In genomic region chr1:86178462-86179253, GRCm38 (mm10) we compare ENCODE assay signal across 9 mouse cellular contexts. TPM values are rescaled to one million over a fixed set of nuclear protein-coding genes. Genes with fewer than 3 reads are reported as not detected.
DNase-seq lines count a peak whose midpoint lies in the region; ATAC-seq and TF ChIP-seq lines count a peak whose summit lies in the region.
"Had no signal": no experiment of that assay in that cellular context is flagged by ENCODE, and none has a peak within 500 bp of the region (broad histone marks: within the 10 kb centered on the region; RNA-seq: fewer than 3 reads in every experiment).

No protein-coding gene starts in this region.

- no peak for TF ChIP-seq POLR2A in CH12.LX (IDR thresholded peaks at IDR 0.05; ENCODE audit: low read depth, low read length)
- no peak for TF ChIP-seq POLR2A in testis, adult 2 months (IDR thresholded peaks at IDR 0.05; ENCODE audit: control insufficient read depth, low read depth, low read length)

- peaks cover 29 to 88% of the 10 kb centered on the region in 2 experiments for H3K36me3 ChIP-seq in CH12.LX (replicated peaks in 1 of 2; ENCODE audit: control insufficient read depth in 1 of 2, insufficient read depth in 1 of 2, low read length in 1 of 2)
- H3K36me3 ChIP-seq in forebrain, embryonic 12.5 days (replicated peaks): peaks cover 45% of the 10 kb centered on the region
- no peaks in the 10 kb centered on the region for H3K36me3 ChIP-seq in heart, postnatal 0 days (replicated peaks; ENCODE audit: control insufficient read depth, insufficient read depth, low read length)
- peaks cover 14% of the 10 kb centered on the region; the same call in 1 of the 2 replicates for H3K36me3 ChIP-seq in liver, embryonic 15.5 days (replicated peaks)
- peaks cover 24% of the 10 kb centered on the region for H3K36me3 ChIP-seq in neural tube, embryonic 14.5 days (ENCODE audit: control insufficient read depth, insufficient read depth, low read length)
- peaks cover 1% of the 10 kb centered on the region; the same call in 1 of the 2 replicates for H3K36me3 ChIP-seq in testis, adult 2 months (ENCODE audit: control insufficient read depth, insufficient read depth, low read length)

- peak; percentile 82 for TF ChIP-seq RAD21 in CH12.LX (IDR thresholded peaks at IDR 0.05; ENCODE audit: low read depth, low read length)

- H3K79me2 ChIP-seq in CH12.LX (replicated peaks; ENCODE audit: control insufficient read depth, extremely low read depth, insufficient read depth, poor library complexity, severe bottlenecking): no peaks in the 10 kb centered on the region

- H3K9ac ChIP-seq in CH12.LX (ENCODE audit: insufficient read depth, low read depth): no peak overlapping the region
- no peak overlapping the region for H3K9ac ChIP-seq in forebrain, embryonic 12.5 days
- H3K9ac ChIP-seq in heart, postnatal 0 days (replicated peaks; ENCODE audit: low read depth, low read length): no peak overlapping the region
- H3K9ac ChIP-seq in liver, embryonic 15.5 days: no peak overlapping the region
- H3K9ac ChIP-seq in neural tube, embryonic 14.5 days (replicated peaks; ENCODE audit: low read depth, low read length): no peak overlapping the region
- H3K9ac ChIP-seq: limb, embryonic 12.5 days had no signal

- DNase-seq in CH12.LX (ENCODE audit: extremely low read depth): peak; percentile 86
- peak; percentile 78 for DNase-seq in c-Kit-positive CD71-positive TER-119-negative erythroid progenitor cells, embryonic 14.5 days (ENCODE audit: low read depth)
- peak; percentile 75 for DNase-seq in heart, postnatal 0 days (ENCODE audit: low spot score)
- DNase-seq in kidney, postnatal 36 days: peak; percentile 69 to 89

- dilution Hi-C loops in CH12.LX (cut with MboI; ENCODE audit: extremely low pct_ligation_motif_present, extremely low pct_unique_long_range_greater_than_20kb, low sequenced_read_pairs): loop anchor here (25.0 kb wide), 1 partner anchor 159 kb away; no protein-coding TSS in a partner anchor

- no peaks in the 10 kb centered on the region for H3K9me3 ChIP-seq in CH12.LX (replicated peaks; ENCODE audit: low read length)
- no peaks in the 10 kb centered on the region for H3K9me3 ChIP-seq in forebrain, embryonic 12.5 days
- no peaks in the 10 kb centered on the region for H3K9me3 ChIP-seq in heart, postnatal 0 days (replicated peaks; ENCODE audit: control insufficient read depth, low read length)
- H3K9me3 ChIP-seq in liver, embryonic 15.5 days (replicated peaks): no peaks in the 10 kb centered on the region
- H3K9me3 ChIP-seq in neural tube, embryonic 14.5 days (ENCODE audit: control insufficient read depth, low read length): no peaks in the 10 kb centered on the region
- H3K9me3 ChIP-seq: limb, embryonic 12.5 days had no signal

- no peak overlapping the region for H3K27ac ChIP-seq in CH12.LX (ENCODE audit: insufficient read depth, low read depth)
- no peak overlapping the region for H3K27ac ChIP-seq in forebrain, embryonic 12.5 days
- no peak overlapping the region for H3K27ac ChIP-seq in heart, postnatal 0 days (ENCODE audit: low read depth)
- no peak overlapping the region for H3K27ac ChIP-seq in liver, embryonic 15.5 days (replicated peaks)
- no peak overlapping the region for H3K27ac ChIP-seq in neural tube, embryonic 14.5 days (ENCODE audit: low read depth, low read length)
- H3K27ac ChIP-seq in testis, adult 2 months (ENCODE audit: control insufficient read depth, insufficient read depth, low read depth, low read length): no peak overlapping the region
- H3K27ac ChIP-seq: limb, embryonic 12.5 days had no signal

- H3K27me3 ChIP-seq in CH12.LX (replicated peaks): no peaks in the 10 kb centered on the region
- no peaks in the 10 kb centered on the region for H3K27me3 ChIP-seq in forebrain, embryonic 12.5 days
- H3K27me3 ChIP-seq in heart, postnatal 0 days (ENCODE audit: control insufficient read depth, insufficient read depth, low read length): no peaks in the 10 kb centered on the region
- no peaks in the 10 kb centered on the region for H3K27me3 ChIP-seq in liver, embryonic 15.5 days
- H3K27me3 ChIP-seq in neural tube, embryonic 14.5 days (ENCODE audit: control insufficient read depth, insufficient read depth, low read length): no peaks in the 10 kb centered on the region
- H3K27me3 ChIP-seq in testis, adult 2 months (ENCODE audit: control insufficient read depth, insufficient read depth, low read length): no peaks in the 10 kb centered on the region
- H3K27me3 ChIP-seq: limb, embryonic 12.5 days had no signal

- in situ Hi-C loops in CH12.LX (cut with MboI; ENCODE audit: low pct_ligation_motif_present, low pct_unique_long_range_greater_than_20kb, low sequenced_read_pairs): loop anchor here (5.0 kb wide), 2 partner anchors 134 to 159 kb away; no protein-coding TSS in a partner anchor

- 45% methylated on average over 7 of the region's 7 CpGs for WGBS in forebrain, embryonic 12.5 days
- 41% methylated on average over 7 of the region's 7 CpGs for WGBS in heart, postnatal 0 days
- WGBS in liver, embryonic 15.5 days (ENCODE audit: insufficient replicate concordance): 36% methylated on average over 7 of the region's 7 CpGs
- 48% methylated on average over 7 of the region's 7 CpGs for WGBS in neural tube, embryonic 14.5 days

- H3K4me1 ChIP-seq in CH12.LX (ENCODE audit: control insufficient read depth in 1 of 2, insufficient read depth in 2 of 2): no peaks in the 10 kb centered on the region
- H3K4me1 ChIP-seq in forebrain, embryonic 12.5 days: no peaks in the 10 kb centered on the region
- H3K4me1 ChIP-seq in heart, postnatal 0 days (ENCODE audit: control insufficient read depth, insufficient read depth): no peaks in the 10 kb centered on the region
- H3K4me1 ChIP-seq in liver, embryonic 15.5 days (replicated peaks): peaks cover 29% of the 10 kb centered on the region
- H3K4me1 ChIP-seq in neural tube, embryonic 14.5 days (ENCODE audit: control insufficient read depth, insufficient read depth, low read length): no peaks in the 10 kb centered on the region
- no peaks in the 10 kb centered on the region for H3K4me1 ChIP-seq in testis, adult 2 months (ENCODE audit: control insufficient read depth, insufficient read depth, low read length)
- H3K4me1 ChIP-seq: limb, embryonic 12.5 days had no signal

- no peak overlapping the region for H3K4me2 ChIP-seq in CH12.LX (ENCODE audit: insufficient read depth, low read depth, poor library complexity, severe bottlenecking)
- H3K4me2 ChIP-seq in forebrain, embryonic 12.5 days: no peak overlapping the region
- H3K4me2 ChIP-seq in heart, postnatal 0 days (ENCODE audit: low read depth, low read length): no peak overlapping the region
- H3K4me2 ChIP-seq in liver, embryonic 15.5 days: no peak overlapping the region
- no peak overlapping the region for H3K4me2 ChIP-seq in neural tube, embryonic 14.5 days (ENCODE audit: low read depth, low read length)
- H3K4me2 ChIP-seq: limb, embryonic 12.5 days had no signal

- ATAC-seq in forebrain, embryonic 12.5 days (ENCODE audit: low FRiP score): peak; percentile 57
- ATAC-seq in heart, postnatal 0 days (ENCODE audit: insufficient read depth, low read depth): peak; percentile 80
- peak; percentile 55 for ATAC-seq in liver, embryonic 15.5 days (ENCODE audit: insufficient read depth)
- ATAC-seq in neural tube, embryonic 14.5 days (ENCODE audit: low read depth): peak; percentile 74; the same call in 1 of the 2 replicates

- peak; percentile 97 to 100 for TF ChIP-seq CTCF in CH12.LX (conservative IDR thresholded peaks at IDR 0.05 in 1 of 2, IDR thresholded peaks at IDR 0.05 in 1 of 2; ENCODE audit: low read depth in 2 of 2, low read length in 2 of 2)
- peak; percentile 100 for TF ChIP-seq CTCF in heart, postnatal 0 days (IDR thresholded peaks at IDR 0.05; ENCODE audit: low read depth)
- TF ChIP-seq CTCF in testis, adult 2 months (IDR thresholded peaks at IDR 0.05; ENCODE audit: control insufficient read depth, insufficient read depth, insufficient replicate concordance, low read depth, low read length): peak; percentile 97

- H3K4me3 ChIP-seq in CH12.LX (replicated peaks in 1 of 3; ENCODE audit: low read depth in 2 of 3, low read length in 2 of 3, poor library complexity in 1 of 3): no peak overlapping the region
- H3K4me3 ChIP-seq in forebrain, embryonic 12.5 days (replicated peaks): no peak overlapping the region
- no peak overlapping the region for H3K4me3 ChIP-seq in heart, postnatal 0 days (ENCODE audit: low read depth, low read length)
- H3K4me3 ChIP-seq in liver, embryonic 15.5 days (replicated peaks): no peak overlapping the region
- no peak overlapping the region for H3K4me3 ChIP-seq in neural tube, embryonic 14.5 days (ENCODE audit: low read depth, low read length)
- no peak overlapping the region for H3K4me3 ChIP-seq in testis, adult 2 months (ENCODE audit: control insufficient read depth, low read depth, low read length)
- H3K4me3 ChIP-seq: limb, embryonic 12.5 days had no signal

- no peak for TF ChIP-seq EP300 in CH12.LX (IDR thresholded peaks at IDR 0.05; ENCODE audit: low read length)
- TF ChIP-seq EP300 in heart, postnatal 0 days (IDR thresholded peaks at IDR 0.05; ENCODE audit: low read depth): no peak

TF ChIP-seq in CH12.LX, 34 proteins besides CTCF, POLR2A, EP300 and RAD21 (continues in another document):
- TF ChIP-seq MAX (IDR thresholded peaks at IDR 0.05; ENCODE audit: low read length): no peak; the same call in 1 of the 2 replicates
- no peak for TF ChIP-seq CHD1 (IDR thresholded peaks at IDR 0.05; ENCODE audit: low read depth, low read length)

RNA-seq across cellular contexts. Expression of gene Armc9, which starts 24.1 kb away (rescaled TPM):
- 8.4 and 10.9 TPM in 2 replicates for total RNA-seq in CH12.LX (2012; rRNA removed)
- total RNA-seq in CH12.LX (2014; rRNA removed): 14.3 and 15.5 TPM in 2 replicates
- 15.1 and 15.2 TPM in 2 replicates for polyA plus RNA-seq in CH12.LX (2012; ENCODE audit: insufficient read length, low read depth)
- polyA plus RNA-seq in forebrain, embryonic 12.5 days (2016; fragmentation: Nextera tagmentation; extraction: Ambion mirVana): 36.8 and 38.6 TPM in 2 replicates
- 1.5 and 2.7 TPM in 2 replicates for total RNA-seq in heart, postnatal 0 days (2014; rRNA removed; ENCODE audit: low replicate concordance)
- polyA plus RNA-seq in heart, postnatal 0 days (2015; fragmentation: Nextera tagmentation; extraction: Ambion mirVana): 5.1 and 5.9 TPM in 2 replicates
- 8.9 and 9.3 TPM in 2 replicates for polyA plus RNA-seq in liver, embryonic 15.5 days (2015; fragmentation: Nextera tagmentation; extraction: Ambion mirVana)
- polyA plus RNA-seq in neural tube, embryonic 14.5 days (2014; fragmentation: Nextera tagmentation; extraction: Ambion mirVana): 38.4 and 39.8 TPM in 2 replicates
- 36.5 and 38.2 TPM in 2 replicates for polyA plus RNA-seq in testis, adult 2 months (2012; rRNA removed)

RNA-seq across cellular contexts. Expression of gene Gm21972, which starts 45.2 kb away (rescaled TPM):
- total RNA-seq in CH12.LX (2012; rRNA removed): 0.47 and 1.6 TPM in 2 replicates
- total RNA-seq in CH12.LX (2014; rRNA removed): 4.4 and 5.3 TPM in 2 replicates
- 38.2 and 78.8 TPM in 2 replicates for polyA plus RNA-seq in CH12.LX (2012; ENCODE audit: insufficient read length, low read depth)
- polyA plus RNA-seq in forebrain, embryonic 12.5 days (2016; fragmentation: Nextera tagmentation; extraction: Ambion mirVana): 0.54 TPM in 1 of 2 replicates, not detected in the other
- total RNA-seq in heart, postnatal 0 days (2014; rRNA removed; ENCODE audit: low replicate concordance): not detected in 2 replicates
- polyA plus RNA-seq in heart, postnatal 0 days (2015; fragmentation: Nextera tagmentation; extraction: Ambion mirVana): not detected in 2 replicates
- polyA plus RNA-seq in liver, embryonic 15.5 days (2015; fragmentation: Nextera tagmentation; extraction: Ambion mirVana): not detected in 2 replicates
- 0.48 and 0.86 TPM in 2 replicates for polyA plus RNA-seq in neural tube, embryonic 14.5 days (2014; fragmentation: Nextera tagmentation; extraction: Ambion mirVana)
- polyA plus RNA-seq in testis, adult 2 months (2012; rRNA removed): 2.6 and 3.1 TPM in 2 replicates
